Comparison of ENCODE assay signal across 18 mouse cellular contexts in the genomic region with DNA sequence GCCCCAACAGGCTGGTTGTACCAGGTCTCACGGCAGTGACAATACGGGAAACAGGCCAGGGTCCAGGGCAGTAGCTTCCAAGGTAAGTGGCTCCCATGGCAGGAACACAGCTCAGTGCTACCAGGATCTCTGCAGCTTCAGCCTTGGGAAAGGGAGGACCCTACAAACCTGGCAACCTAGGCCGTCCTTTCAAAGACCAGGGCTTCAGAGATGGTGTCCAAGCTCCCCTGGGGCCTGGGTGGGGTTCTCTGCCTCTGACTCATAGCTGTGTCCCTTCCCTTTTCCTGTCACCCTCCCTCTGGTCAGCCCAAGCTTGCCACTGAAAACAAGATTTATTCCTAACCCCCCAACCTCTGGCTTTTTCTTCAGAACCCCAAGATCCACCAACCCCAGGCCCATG. TPM values are rescaled to one million over a fixed set of nuclear protein-coding genes. Genes with fewer than 3 reads are reported as not detected.
A peak's percentile ranks its signal among the peaks of the same experiment; 100 is the strongest.
DNase-seq lines count a peak whose midpoint lies in the region.
"Had no signal": no experiment of that assay in that cellular context is flagged by ENCODE, and none has a peak within 500 bp of the region (broad histone marks: within the 10 kb centered on the region; RNA-seq: fewer than 3 reads in every experiment).

No protein-coding gene starts in this region.

- intact Hi-C loops in heart, postnatal 25 days (cut with DNase I) = no loop called here

- peak; percentile 91 for DNase-seq in heart, adult 11 months
- DNase-seq in heart, postnatal 25 days (ENCODE audit: low spot score) = no peak
- peak; percentile 16 for DNase-seq in heart, adult 8-10 months (ENCODE audit: low spot score)
- no peak for DNase-seq in heart, postnatal 4 days
- peak; percentile 6 for DNase-seq in kidney, postnatal 10 days
- DNase-seq in kidney, adult 11 months = no peak
- DNase-seq: adrenal gland, postnatal 10 days; adrenal gland, postnatal 36 days; B cell, adult 2 months; cerebellum, adult 11 months; cerebellum, adult 2 months; cerebellum, adult 9-11 months; cerebellum, postnatal 25 days; forebrain, postnatal 0 days; gastrocnemius, postnatal 10 days; kidney, adult 8-10 months had no signal

RNA-seq across cellular contexts. Expression of a gene that starts 16.7 kb away (rescaled TPM):
- 10 to 100 TPM in 1 of 2 experiments, 1 to 10 TPM in 1; 9.6 to 13.4 TPM for total RNA-seq in heart, postnatal 25 days (2021)
- total RNA-seq in heart, adult 8-10 months (2022) = 1 to 10 TPM; 3.6 to 7.5 (median 6.5) TPM
- total RNA-seq in heart, postnatal 4 days (2021) = 10 to 100 TPM; 13.2 to 15.7 TPM
- total RNA-seq: common myeloid progenitor, adult 5-6 weeks; granulocyte monocyte progenitor cell, adult 5-6 weeks had no signal

Comparison
In these comparisons a context has a peak if more than half of its experiments do, and no peak if none do; other contexts are left out.
1. DNase-seq: peak in heart, adult 11 months (single experiment), heart, adult 8-10 months (single experiment) and kidney, postnatal 10 days (single experiment); none in heart, postnatal 25 days (single experiment), heart, postnatal 4 days (single experiment) and kidney, adult 11 months (single experiment).